Mouse (Mus musculus): ENCODE measurements around the gene Olfr1359. TPM values are rescaled to one million over a fixed set of nuclear protein-coding genes. Genes with fewer than 3 reads are reported as not detected.
A peak's percentile ranks its signal among the peaks of the same experiment; 100 is the strongest.

Gene Olfr1359
- polyA plus RNA-seq (2015; fragmentation: Nextera tagmentation; extraction: Ambion mirVana): not detected in 2 replicates

DNA sequence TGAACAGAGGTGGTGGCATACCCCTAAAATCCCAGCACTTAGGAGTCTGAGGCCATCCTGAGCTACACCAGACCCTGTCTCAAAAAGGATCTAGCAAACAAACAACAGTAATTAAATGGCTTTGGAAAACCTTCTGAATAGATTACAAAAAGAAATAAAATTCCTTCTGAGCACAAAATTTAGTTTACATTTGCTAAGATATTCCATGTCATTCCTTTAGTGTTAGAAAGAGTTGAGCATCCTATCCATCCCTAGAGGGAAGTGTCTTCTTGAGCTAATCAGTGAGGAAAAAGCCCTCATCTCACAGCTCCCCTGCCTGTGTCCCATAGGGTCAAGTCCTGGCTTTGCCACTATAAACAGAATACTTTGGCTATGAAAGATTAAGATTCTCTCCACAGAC is at the start of gene Olfr1359:
Olfr1359 (plus strand) TSS at position 301 of the 400 bp plus-strand sequence.
- Histone ChIP-seq H3K9ac (ENCODE audit: low read length) (no peak within 1 kb of the TSS), H3K4me1 (ENCODE audit: control insufficient read depth, insufficient read depth, low read length) (no peaks in the 10 kb centered on the region), H3K27ac (ENCODE audit: low read length) (no peak within 1 kb of the TSS), H3K4me2 (ENCODE audit: low read depth, low read length) (no peak within 1 kb of the TSS), H3K4me3 (ENCODE audit: low read length) (no peak within 1 kb of the TSS), H3K27me3 (ENCODE audit: control insufficient read depth, insufficient read depth, low read length) (no peaks in the 10 kb centered on the region), H3K36me3 (ENCODE audit: control insufficient read depth, insufficient read depth) (no peaks in the 10 kb centered on the region), H3K9me3 (replicated peaks; ENCODE audit: control insufficient read depth, low read length) (no peaks in the 10 kb centered on the region)
- no peak for ATAC-seq (replicated peaks; ENCODE audit: extremely low read depth, insufficient read depth, low FRiP score)

DNA sequence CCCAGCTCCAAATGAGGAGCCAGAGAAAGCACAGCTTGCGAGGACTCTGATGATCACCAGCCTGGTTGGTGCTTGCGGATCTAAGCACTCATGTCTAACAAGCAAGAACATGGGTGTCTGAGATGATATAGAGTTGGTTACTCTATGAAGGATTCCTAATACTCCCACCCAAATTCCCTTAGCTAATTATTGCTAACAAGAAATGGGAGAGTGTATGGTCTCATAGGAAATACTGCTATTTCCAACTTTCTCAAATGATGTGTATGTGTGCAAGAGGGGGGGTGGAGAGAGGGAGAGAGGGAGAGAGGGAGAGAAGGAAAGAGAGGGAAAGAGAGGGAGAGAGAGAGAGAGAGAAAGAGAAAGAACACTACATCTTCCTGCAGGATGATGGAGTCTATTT is 34.6 kb upstream of the Olfr1359 start, which contains the start of gene Olfr1361:
Olfr1361 (minus strand) TSS at position 101 of the 400 bp plus-strand sequence.
- no peak for ATAC-seq (replicated peaks; ENCODE audit: extremely low read depth, insufficient read depth, low FRiP score)
- Histone ChIP-seq H3K27me3 (ENCODE audit: control insufficient read depth, insufficient read depth, low read length) (no peaks in the 10 kb centered on the region), H3K9me3 (replicated peaks; ENCODE audit: control insufficient read depth, low read length) (no peaks in the 10 kb centered on the region), H3K4me3 (ENCODE audit: low read length) (no peak within 1 kb of the TSS), H3K27ac (ENCODE audit: low read length) (no peak within 1 kb of the TSS), H3K36me3 (ENCODE audit: control insufficient read depth, insufficient read depth) (no peaks in the 10 kb centered on the region), H3K4me1 (ENCODE audit: control insufficient read depth, insufficient read depth, low read length) (no peaks in the 10 kb centered on the region), H3K4me2 (ENCODE audit: low read depth, low read length) (no peak within 1 kb of the TSS), H3K9ac (ENCODE audit: low read length) (no peak within 1 kb of the TSS)
- 67% methylated on average over 2 of the region's 2 CpGs for WGBS

- Histone ChIP-seq H3K36me3 (ENCODE audit: control insufficient read depth, insufficient read depth) (no peaks in the 10 kb centered on the region), H3K9me3 (replicated peaks; ENCODE audit: control insufficient read depth, low read length) (no peaks in the 10 kb centered on the region), H3K4me2 (ENCODE audit: low read depth, low read length) (no peak within 1 kb of the TSS), H3K4me3 (ENCODE audit: low read length) (no peak within 1 kb of the TSS), H3K27me3 (ENCODE audit: control insufficient read depth, insufficient read depth, low read length) (no peaks in the 10 kb centered on the region), H3K27ac (ENCODE audit: low read length) (no peak within 1 kb of the TSS), H3K4me1 (ENCODE audit: control insufficient read depth, insufficient read depth, low read length) (no peaks in the 10 kb centered on the region), H3K9ac (ENCODE audit: low read length) (no peak within 1 kb of the TSS)
- ATAC-seq (replicated peaks; ENCODE audit: extremely low read depth, insufficient read depth, low FRiP score): no peak
- WGBS: 77% methylated on average over 2 of the region's 2 CpGs
Measured at GRCm38 (mm10) chr13:21677305-21677704, 20.6 kb upstream of the Olfr1359 start, which contains the start of gene Olfr1360. Gene Olfr1360, minus strand, starts transcription at chr13:21677405.

- Histone ChIP-seq H3K9ac (ENCODE audit: low read length) (no peak overlapping the region), H3K4me3 (ENCODE audit: low read length) (no peak overlapping the region), H3K36me3 (ENCODE audit: control insufficient read depth, insufficient read depth) (no peaks in the 10 kb centered on the region), H3K27me3 (ENCODE audit: control insufficient read depth, insufficient read depth, low read length) (no peaks in the 10 kb centered on the region), H3K4me1 (ENCODE audit: control insufficient read depth, insufficient read depth, low read length) (0 out of 2 replicates have a peak, but pooled peaks cover 3% of the 10 kb centered on the region), H3K27ac (ENCODE audit: low read length) (no peak overlapping the region), H3K4me2 (ENCODE audit: low read depth, low read length) (no peak overlapping the region), H3K9me3 (replicated peaks; ENCODE audit: control insufficient read depth, low read length) (no peaks in the 10 kb centered on the region)
- no peak for ATAC-seq (replicated peaks; ENCODE audit: extremely low read depth, insufficient read depth, low FRiP score)
- WGBS: 67% methylated on average over 4 of the region's 4 CpGs
Measured at GRCm38 (mm10) chr13:21706669-21707068, 8.8 kb downstream of the Olfr1359 start.

GRCm38 (mm10) chr13:21710031-21710711 is 12.3 kb downstream of the Olfr1359 start:
- H3K27me3 ChIP-seq (ENCODE audit: control insufficient read depth, insufficient read depth, low read length): no peaks in the 10 kb centered on the region
- WGBS: 0% methylated on average over 32 of the region's 32 CpGs

DNA sequence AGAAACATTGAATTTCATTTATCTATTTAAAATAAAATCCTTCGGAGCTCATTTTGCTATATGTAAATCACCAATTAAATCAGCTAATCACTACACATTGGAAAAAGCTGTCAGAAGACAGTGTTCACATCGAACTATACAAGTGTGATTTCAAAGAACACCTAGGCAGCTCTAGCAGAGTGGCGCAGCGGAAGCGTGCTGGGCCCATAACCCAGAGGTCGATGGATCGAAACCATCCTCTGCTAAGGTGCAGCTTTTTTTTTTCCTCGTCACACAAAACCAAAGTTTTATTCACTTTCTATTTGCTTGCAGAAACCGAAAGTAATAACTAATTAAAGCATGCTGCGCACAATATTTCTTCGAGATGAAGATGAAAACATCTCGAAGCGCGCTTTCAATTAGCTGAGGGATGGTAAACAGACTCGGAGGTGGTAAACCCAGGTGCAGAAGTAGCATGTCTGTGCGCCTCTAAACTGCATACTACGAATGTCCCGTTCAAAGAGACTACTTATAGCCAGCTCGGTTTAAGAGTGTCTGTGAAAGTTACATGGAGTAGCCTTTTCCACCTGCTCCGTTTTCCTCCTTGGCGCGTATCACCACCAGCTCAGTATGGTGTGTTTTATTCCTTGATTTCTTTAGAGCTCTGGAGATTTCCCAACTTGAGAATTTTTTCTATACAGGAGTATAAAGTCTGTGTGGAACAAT is 13.1 kb downstream of the Olfr1359 start:
- peak overlapping the region; percentile 40; the same call in 1 of the 2 replicates for H3K27ac ChIP-seq (ENCODE audit: low read length)
- 3% methylated on average over 22 of the region's 22 CpGs for WGBS

More at GRCm38 (mm10) chr13:21710031-21710711, 12.3 kb downstream of the Olfr1359 start:
- H3K4me3 ChIP-seq (ENCODE audit: low read length): peak overlapping the region; percentile 93
- peak overlapping the region; percentile 95 for H3K27ac ChIP-seq (ENCODE audit: low read length)
- H3K36me3 ChIP-seq (ENCODE audit: control insufficient read depth, insufficient read depth): no peaks in the 10 kb centered on the region
- H3K9me3 ChIP-seq (replicated peaks; ENCODE audit: control insufficient read depth, low read length): no peaks in the 10 kb centered on the region
- ATAC-seq (replicated peaks; ENCODE audit: extremely low read depth, insufficient read depth, low FRiP score): peak; percentile 79
- peak overlapping the region; percentile 87 for H3K4me2 ChIP-seq (ENCODE audit: low read depth, low read length)
- H3K9ac ChIP-seq (ENCODE audit: low read length): peak overlapping the region; percentile 80
- H3K4me1 ChIP-seq (ENCODE audit: control insufficient read depth, insufficient read depth, low read length): peaks cover 7% of the 10 kb centered on the region

DNA sequence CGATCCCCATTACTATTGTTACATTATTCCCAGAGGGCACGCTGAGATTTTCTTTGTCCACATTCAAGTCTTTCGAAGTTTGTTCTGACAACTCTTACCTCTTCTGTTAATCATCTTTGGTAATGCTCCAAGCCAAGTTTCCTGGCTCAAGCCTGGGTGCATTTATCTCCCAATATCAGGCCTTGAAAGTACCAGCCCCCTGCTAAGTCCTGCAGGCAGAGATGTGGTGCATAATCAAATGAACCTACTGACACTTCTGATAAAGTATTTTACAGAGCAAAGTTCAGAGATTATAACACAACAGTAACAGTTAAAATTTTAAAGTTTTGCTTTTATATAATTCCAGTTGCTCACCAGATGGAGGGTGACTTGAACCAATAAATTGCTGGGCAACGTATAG is 13.8 kb downstream of the Olfr1359 start:
- no peaks in the 10 kb centered on the region for H3K27me3 ChIP-seq (ENCODE audit: control insufficient read depth, insufficient read depth, low read length)
- H3K9ac ChIP-seq (ENCODE audit: low read length): no peak overlapping the region; the same call in 1 of the 2 replicates
- ATAC-seq (replicated peaks; ENCODE audit: extremely low read depth, insufficient read depth, low FRiP score): no peak
- no peak overlapping the region for H3K27ac ChIP-seq (ENCODE audit: low read length)
- 34% methylated on average over 4 of the region's 4 CpGs for WGBS
- H3K9me3 ChIP-seq (replicated peaks; ENCODE audit: control insufficient read depth, low read length): no peaks in the 10 kb centered on the region
- peak overlapping the region; percentile 93 for H3K4me3 ChIP-seq (ENCODE audit: low read length)
- no peaks in the 10 kb centered on the region for H3K36me3 ChIP-seq (ENCODE audit: control insufficient read depth, insufficient read depth)
- peak overlapping the region; percentile 87 for H3K4me2 ChIP-seq (ENCODE audit: low read depth, low read length)
- H3K4me1 ChIP-seq (ENCODE audit: control insufficient read depth, insufficient read depth, low read length): peaks cover 11% of the 10 kb centered on the region

More for the DNA sequence above, 13.1 kb downstream of the Olfr1359 start:
- Histone ChIP-seq H3K36me3 (ENCODE audit: control insufficient read depth, insufficient read depth) (no peaks in the 10 kb centered on the region), H3K9me3 (replicated peaks; ENCODE audit: control insufficient read depth, low read length) (no peaks in the 10 kb centered on the region), H3K4me2 (ENCODE audit: low read depth, low read length) (peak overlapping the region; percentile 87), H3K27me3 (ENCODE audit: control insufficient read depth, insufficient read depth, low read length) (no peaks in the 10 kb centered on the region), H3K4me3 (ENCODE audit: low read length) (peak overlapping the region; percentile 93), H3K4me1 (ENCODE audit: control insufficient read depth, insufficient read depth, low read length) (peaks cover 11% of the 10 kb centered on the region), H3K9ac (ENCODE audit: low read length) (peak overlapping the region; percentile 74)
- peak; percentile 80 for ATAC-seq (replicated peaks; ENCODE audit: extremely low read depth, insufficient read depth, low FRiP score)

DNA sequence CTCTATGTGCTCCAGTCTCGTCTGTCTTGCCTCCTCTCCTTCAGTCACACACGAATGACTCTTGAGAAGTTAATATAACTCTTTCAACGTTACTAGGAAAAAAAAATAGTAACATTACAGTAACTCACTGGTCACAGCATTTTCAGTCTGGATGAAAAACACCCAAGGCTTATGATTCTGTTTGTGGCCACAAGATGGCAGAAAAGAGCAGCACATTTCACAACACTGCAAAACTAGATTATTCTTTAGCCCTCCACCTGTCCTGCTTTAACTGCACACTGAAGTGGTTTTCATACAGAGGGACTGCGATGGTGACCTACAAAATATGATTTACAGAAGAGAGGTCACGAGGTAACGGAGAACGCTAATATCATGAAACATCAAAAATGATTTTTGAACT is 16.8 kb downstream of the Olfr1359 start:
- Histone ChIP-seq H3K4me3 (ENCODE audit: low read length) (peak overlapping the region; percentile 52), H3K27ac (ENCODE audit: low read length) (peak overlapping the region; percentile 81), H3K9me3 (replicated peaks; ENCODE audit: control insufficient read depth, low read length) (no peaks in the 10 kb centered on the region), H3K36me3 (ENCODE audit: control insufficient read depth, insufficient read depth) (no peaks in the 10 kb centered on the region), H3K4me1 (ENCODE audit: control insufficient read depth, insufficient read depth, low read length) (peaks cover 21% of the 10 kb centered on the region), H3K4me2 (ENCODE audit: low read depth, low read length) (peak overlapping the region; percentile 91), H3K9ac (ENCODE audit: low read length) (peak overlapping the region; percentile 65), H3K27me3 (ENCODE audit: control insufficient read depth, insufficient read depth, low read length) (no peaks in the 10 kb centered on the region)
- no peak for ATAC-seq (replicated peaks; ENCODE audit: extremely low read depth, insufficient read depth, low FRiP score)
- 0% methylated on average over 7 of the region's 7 CpGs for WGBS
